Mouse (Mus musculus): ENCODE data around the gene Gkn1.

DNA sequence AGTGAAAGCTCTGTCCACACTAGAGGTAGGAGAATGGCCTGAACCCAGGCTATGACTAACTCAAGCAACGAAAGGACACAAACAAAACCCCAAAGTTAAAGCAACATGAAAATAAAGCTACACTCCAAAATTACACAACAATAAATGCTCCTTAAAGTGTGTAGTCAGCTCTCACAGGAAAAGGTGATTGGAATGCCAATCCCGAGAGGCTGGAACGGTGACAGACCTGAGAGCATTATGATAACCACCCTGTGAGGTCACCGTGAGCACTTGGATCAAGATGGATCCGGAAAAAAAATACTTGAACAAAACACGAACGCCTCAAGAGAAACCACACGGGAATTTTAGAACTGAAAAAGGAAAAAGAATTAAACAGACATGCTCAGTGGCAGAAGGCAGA, 46.3 kb downstream of the Gkn1 start:
- TF ChIP-seq POLR2A (IDR thresholded peaks at IDR 0.05; ENCODE audit: low read depth, low read length) (no peak), CTCF (conservative IDR thresholded peaks at IDR 0.05; ENCODE audit: insufficient read depth, insufficient read length, low read depth, low read length) (no peak)
